Mouse (Mus musculus) brain, adult 2 months (tissue): ENCODE measurements around the gene Cstf2.

Experiments
- DNase-seq: peaks from one replicate; pipeline ENCODE4 v3.0.0; 2011; ENCODE audit warnings: low read depth, low spot score

Cstf2 gene

DNA sequence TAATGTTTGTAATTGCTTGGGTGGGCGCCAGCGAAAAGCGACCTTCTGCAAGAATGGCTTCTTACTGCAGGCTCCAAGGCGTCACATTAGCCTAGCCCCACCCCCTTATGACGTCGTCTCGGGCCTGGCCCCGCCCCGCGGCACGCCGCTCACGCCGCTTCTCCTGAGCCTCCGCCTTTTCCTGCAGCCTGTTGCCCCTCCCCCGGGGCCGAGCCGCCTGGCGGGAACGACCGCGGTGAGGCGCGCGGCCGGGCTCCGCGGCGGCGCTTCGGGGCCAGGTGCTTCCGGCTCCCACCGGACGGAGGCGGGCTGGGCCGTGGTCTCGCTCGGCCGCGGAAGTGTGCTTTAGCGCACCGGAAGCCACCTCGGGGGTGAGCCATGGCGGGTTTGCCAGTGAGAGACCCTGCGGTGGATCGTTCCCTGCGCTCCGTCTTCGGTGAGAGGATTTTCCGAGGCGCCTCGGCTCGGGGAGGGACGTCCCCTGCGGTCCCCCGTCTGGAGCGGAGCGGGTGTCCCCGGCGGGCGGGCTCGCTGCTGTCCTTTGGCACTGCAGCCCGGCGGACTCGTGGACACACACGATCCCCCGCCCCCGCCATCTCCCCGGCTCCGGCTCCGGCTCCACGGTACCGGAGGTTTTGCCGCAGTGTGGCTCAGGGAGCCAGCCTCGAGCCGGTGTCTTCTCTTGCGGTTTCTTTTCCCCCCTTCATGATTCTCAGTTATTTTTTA, at the start of gene Cstf2:
Cstf2 (plus strand) TSS at position 201 of the 726 bp plus-strand sequence.
- DNase-seq = peak; percentile 97

DNA sequence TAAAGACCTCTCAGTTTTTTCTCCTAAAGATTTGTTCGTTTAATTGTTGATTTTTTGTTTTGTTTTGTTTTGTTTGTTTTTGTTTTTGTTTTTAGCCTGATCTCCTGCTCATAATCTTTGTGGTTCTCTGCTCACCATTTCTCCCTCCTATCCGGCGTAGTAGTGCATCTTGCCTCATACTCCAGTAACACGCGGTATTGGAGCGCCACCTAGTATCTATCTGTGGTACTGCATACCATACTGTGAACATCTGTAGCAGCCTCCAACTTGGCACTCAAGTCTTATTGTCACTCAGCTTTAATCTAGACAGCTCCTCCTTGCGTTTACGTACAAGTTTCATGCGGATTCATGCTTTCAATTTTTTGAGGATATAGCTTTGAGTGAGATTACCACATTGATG, 40.0 kb upstream of the Cstf2 start:
- DNase-seq = peak; percentile 77

DNA sequence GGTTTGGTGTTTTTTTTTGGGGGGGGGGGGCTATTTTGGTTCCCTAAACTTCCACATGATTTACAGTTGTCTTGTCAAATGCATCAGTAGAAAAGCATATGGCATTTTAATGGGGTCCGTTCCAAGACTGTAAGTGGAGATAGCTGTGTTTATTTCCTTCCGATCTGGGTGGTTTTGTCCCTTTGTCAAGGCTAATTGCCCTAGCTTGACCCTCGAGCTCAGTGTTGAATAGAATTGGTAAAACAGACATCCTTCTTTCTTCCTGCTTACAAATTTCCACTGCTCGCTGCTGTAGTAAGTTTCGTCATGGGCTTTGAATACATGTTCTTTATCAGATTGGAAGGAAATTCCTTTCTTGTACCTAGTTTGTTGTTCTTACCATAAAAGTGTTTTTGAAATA, 38.3 kb upstream of the Cstf2 start:
- no peak for DNase-seq

DNA sequence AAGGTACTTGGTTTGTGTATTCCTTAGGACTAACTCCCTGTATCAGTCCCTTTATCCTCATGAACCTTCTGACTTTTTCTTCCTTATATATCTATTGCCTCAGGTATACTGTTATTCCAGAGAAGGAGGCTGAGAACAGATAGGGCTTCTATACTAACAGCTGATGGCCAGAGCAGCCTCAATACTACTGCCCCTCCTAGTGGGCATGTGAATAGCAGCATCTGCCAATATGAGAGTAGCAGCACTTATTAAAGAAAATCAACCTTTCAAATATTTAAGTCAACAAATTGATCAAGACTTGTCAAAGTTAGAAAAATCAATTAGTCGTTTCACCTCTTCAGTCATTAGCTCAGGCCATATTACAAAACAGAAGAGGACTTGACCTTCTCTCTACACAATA, 10.0 kb upstream of the Cstf2 start:
- DNase-seq = no peak

DNA sequence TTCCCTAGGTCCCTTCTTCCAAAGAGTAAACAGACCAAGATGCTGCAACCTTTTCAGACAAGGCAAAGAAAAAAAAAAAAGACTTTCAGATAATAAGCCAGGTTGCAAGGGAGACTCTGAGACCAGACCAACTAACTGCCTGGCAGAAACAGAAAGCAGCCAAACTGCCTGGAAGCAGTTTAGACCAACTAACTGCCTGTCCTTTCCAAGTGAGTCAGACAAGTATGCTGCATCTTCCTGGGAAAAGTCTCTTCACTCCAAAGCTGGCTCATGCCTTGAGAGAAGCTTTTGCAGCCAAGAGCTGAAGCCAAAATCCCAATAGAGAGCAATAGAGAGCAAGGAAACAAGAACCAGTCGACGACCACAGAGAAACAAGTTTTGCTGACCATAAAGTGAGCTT, 2.1 kb upstream of the Cstf2 start:
- DNase-seq = peak; percentile 47

- DNase-seq = peak; percentile 40
Observed at GRCm38 (mm10) chrX:134058040-134058875, 729 bp upstream of the Cstf2 start.

DNA sequence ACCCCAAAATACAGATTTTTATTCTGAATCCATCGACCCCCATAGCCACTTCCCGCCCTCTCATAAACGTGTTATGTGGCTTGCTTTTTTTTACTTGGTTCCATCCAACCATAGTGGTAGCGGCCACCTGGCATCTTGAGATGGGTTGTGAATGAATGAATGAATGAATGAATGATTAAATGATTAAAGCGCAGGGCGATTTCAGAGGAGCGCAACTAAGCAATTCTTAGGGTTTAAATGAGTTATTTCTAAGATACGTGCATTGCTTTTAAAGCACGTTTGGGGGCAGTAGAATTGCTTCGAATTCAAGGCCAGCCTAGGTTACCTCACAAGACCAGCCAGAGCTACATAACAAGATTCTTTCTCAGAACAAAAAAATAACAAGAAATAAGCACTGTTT, 777 bp downstream of the Cstf2 start:
- DNase-seq = peak; percentile 70

DNA sequence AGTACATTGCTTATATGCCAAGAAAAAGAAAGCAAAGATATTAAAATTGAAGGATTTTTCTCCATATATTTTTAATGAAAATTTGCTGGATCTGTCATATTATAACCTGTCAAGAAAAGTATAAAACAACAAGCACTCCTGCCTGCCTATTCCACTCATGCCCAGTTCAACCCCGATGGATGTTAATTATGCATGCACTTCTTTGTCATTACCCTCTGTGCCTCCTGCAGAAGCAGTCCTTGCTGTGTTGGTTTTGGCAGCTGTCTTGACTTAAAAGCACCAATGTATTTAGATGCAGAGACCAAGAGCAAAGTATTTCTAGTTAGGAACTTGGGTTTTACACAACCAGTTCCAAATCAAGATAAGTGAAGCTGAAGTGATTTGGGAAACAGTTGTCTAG, 26.5 kb downstream of the Cstf2 start:
- DNase-seq = no peak

DNA sequence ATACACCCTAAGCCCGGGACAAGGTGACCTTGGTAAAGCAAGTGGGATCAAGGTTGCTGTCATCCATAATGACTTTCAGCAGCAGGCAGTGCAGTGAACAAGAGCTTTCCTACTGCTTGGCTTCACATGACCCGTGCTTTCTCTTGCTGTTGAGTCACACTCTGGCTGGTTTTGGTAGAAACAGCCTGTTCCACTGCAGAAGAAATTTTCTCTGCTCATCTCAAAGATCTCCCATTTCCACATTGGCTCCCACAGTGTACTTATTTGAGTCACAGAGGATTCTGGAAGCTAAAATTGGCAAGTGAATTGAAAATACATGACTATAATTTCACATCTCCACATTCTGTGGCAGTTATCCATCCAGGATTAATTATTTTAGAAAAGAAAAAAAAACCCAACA, 43.7 kb downstream of the Cstf2 start:
- peak; percentile 78 for DNase-seq

GRCm38 (mm10) chrX:134111767-134112166, 52.8 kb downstream of the Cstf2 start:
- DNase-seq = no peak

- DNase-seq = no peak
Observed at GRCm38 (mm10) chrX:134116417-134116816, 57.4 kb downstream of the Cstf2 start.

GRCm38 (mm10) chrX:134128549-134128948, 69.6 kb downstream of the Cstf2 start:
- DNase-seq = no peak

DNA sequence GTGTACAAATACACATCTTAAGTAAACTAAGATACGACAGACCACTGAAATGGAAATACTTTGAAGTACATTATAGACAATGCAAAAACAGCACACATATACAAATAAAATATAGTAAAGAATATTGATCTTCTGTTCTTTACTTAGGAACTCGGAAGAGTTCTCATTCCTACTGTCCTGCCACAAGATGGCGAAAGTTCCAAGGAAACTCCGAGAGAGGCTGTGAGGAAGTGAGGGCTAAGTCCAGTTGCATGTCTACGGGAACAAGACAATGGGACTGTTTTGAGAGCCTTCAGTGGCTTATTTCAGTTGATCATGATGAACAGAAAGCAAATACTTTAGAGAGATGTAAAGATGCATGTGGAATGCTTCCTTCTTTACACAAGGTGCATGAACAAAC, 73.3 kb downstream of the Cstf2 start:
- peak; percentile 65 for DNase-seq

DNA sequence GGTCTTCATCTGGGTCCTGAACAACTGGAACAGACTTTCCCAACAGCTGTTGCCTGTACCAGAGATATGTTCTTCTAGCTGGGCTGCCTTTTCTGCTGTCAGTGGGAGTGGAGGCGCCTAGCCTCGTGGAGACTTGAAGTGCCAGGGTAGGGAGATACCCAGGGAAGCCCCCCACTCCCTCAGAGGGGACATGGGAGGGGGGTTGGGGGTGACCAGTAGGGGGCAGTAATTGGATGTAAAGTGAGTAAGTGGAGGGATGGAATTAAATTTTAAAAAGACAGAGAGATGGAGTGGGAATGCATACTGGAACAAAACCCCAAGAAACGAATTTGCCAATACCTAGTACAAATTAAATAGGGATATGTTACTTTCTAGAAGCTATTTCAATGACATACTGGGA, 74.8 kb downstream of the Cstf2 start:
- DNase-seq = no peak
